Mouse (Mus musculus): ENCODE measurements around the gene Vps33b.
"Not testable (repeated sequence)": the region's sequence is repeated elsewhere in the genome, so short reads cannot be mapped to it uniquely, and the experiment has no call there.

Vps33b gene

DNA sequence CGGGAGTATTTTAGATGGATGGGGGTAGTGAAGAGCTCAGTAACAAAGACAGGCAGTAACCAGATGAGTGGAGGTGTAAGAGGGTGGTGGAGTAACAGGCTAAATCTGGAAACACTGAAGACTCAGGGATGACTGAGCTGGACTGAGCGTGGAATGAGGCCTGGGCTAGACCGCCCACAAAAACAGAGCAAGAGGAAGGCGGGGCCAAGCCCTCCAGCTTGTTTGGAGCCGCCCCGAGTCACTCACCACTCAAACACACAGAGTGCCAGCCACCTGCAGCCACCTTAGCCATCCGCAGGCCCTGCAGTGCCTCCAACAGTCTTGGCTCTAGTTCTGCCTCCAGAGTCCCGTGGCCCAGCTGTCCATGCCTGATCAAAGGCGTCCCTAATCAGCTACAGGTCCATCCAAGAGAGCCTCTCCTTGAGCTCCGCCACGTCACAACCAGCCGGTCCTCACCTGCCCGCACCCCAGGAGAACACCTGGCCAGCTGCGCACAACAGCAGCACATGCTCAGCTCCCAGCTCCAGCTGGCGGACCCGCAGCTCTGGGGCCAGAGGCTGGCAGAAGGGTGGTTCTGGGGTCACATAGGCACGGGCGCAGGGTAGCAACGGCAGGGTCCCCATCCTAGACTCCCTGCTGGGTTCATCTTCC lies 50.5 kb downstream of the Vps33b start:
- no peak for DNase-seq

GRCm38 (mm10) chr7:80323336-80323735 lies 53.9 kb downstream of the Vps33b start:
- no peak for DNase-seq

DNA sequence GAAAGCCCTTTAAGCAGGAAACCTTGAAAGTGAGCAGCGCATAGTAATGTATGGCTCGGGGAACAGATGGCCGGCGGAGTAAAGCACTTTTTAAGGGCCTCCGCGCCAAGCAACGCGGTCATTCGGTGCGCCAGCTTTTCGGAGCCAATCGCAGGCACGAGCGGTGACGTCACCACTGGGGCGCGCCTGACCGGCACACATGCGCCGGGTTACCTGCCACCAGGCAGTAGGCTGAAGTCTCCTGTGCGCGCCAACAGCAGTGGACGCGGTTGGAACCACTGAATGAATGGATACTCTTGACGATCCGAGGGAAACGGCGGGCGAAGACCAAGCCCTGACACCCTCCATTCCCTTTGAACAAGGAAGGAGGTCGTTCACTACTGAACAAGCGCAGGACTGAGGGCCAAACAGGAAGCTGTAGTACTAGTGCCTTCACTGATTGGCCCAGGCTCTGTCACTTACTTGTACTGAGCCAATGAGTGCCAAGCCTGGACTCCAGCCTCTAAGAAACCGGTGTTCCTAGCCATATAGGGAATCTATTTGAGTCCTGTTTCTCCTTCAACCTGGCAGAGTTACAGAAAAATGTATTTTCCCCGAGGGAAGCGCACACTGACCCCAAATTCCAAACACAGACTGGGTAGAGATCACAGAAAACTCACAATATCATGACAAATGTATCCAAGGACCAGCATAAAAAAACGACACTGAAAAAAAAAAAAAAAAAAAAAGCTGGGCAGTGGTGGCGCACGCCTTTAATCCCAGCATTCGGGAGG lies 54.8 kb downstream of the Vps33b start, which contains the start of gene Rccd1:
Rccd1 (minus strand) TSS at position 412 of the 773 bp plus-strand sequence.
- peak; percentile 97 to 98 for DNase-seq

GRCm38 (mm10) chr7:80324816-80325119 lies 55.3 kb downstream of the Vps33b start:
- DNase-seq, result not testable (repeated sequence)

DNA sequence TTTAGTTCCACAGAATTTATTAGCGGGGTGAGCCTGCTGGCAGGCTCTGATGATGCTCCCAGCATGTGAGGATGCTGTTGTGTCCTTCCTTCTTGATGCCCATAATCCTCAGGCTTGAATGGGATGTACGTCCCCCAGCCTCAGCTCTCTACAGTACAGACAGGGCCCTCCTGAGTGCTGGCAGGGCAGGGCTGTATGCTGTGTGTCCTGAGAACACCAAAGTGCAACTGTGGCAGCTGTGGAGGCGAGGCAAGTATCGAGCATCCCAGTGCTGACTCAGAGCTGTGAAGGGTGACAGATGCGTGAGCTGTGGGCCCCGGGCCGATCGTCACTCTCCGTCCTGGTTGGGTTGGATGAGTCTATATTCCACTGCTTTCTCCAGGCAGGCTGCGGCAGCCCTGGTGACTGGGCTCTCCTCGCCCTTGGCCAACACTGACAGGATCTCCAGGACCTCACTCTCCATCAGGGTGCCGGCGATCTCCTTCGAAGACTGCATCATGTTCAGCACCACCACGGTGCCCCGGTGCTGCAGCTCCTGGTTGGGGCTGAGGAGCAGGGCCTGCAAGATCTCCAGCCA lies 55.9 kb downstream of the Vps33b start:
- DNase-seq, result no peak

DNA sequence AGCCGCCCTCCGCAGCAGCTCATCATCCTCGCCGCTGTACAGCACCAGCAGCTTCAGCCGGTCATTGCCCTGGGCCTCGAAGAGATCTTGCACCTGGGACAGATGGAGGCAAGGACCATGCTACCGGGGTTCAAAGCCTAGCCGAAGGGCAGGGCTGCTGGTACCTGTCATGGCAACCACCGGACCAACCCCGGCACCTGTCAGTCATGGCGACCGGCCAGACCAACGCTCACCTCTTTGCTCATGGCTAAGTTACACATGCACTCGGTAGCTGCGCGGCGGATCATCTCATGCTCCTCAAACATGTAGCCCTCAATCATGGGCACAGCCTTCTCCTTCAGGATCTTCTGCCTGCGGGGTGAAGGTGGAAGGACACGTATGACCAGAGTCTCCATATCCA lies 56.6 kb downstream of the Vps33b start:
- no peak for DNase-seq

- no peak for DNase-seq
Observed at GRCm38 (mm10) chr7:80330278-80330677, 60.8 kb downstream of the Vps33b start.

- DNase-seq, result no peak
Observed at GRCm38 (mm10) chr7:80331433-80331832, 62.0 kb downstream of the Vps33b start.

DNA sequence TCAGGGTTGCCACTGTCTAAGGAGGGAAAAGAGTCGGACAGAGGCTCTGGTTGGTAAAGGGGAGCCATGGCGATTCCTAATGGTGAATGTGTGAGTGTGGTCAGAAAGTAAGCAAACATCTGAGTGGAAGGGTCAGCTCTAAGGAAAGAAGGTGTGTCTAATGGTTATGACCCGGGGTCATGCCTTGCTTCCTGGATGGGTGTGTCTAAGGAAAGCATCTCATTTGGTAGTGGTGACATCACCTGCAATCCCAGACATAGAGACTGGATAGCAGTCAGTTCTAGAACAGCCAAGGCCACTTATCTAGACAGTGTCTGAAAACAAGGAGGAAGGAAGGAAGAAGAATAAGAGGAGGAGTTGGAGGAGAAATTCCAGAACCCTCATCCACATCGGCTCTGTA lies 65.4 kb downstream of the Vps33b start:
- DNase-seq, result no peak

GRCm38 (mm10) chr7:80336932-80337331 lies 67.5 kb downstream of the Vps33b start:
- DNase-seq, result no peak

- DNase-seq, result peak; percentile 13 to 55
Observed at GRCm38 (mm10) chr7:80339371-80339770, 69.9 kb downstream of the Vps33b start.

DNA sequence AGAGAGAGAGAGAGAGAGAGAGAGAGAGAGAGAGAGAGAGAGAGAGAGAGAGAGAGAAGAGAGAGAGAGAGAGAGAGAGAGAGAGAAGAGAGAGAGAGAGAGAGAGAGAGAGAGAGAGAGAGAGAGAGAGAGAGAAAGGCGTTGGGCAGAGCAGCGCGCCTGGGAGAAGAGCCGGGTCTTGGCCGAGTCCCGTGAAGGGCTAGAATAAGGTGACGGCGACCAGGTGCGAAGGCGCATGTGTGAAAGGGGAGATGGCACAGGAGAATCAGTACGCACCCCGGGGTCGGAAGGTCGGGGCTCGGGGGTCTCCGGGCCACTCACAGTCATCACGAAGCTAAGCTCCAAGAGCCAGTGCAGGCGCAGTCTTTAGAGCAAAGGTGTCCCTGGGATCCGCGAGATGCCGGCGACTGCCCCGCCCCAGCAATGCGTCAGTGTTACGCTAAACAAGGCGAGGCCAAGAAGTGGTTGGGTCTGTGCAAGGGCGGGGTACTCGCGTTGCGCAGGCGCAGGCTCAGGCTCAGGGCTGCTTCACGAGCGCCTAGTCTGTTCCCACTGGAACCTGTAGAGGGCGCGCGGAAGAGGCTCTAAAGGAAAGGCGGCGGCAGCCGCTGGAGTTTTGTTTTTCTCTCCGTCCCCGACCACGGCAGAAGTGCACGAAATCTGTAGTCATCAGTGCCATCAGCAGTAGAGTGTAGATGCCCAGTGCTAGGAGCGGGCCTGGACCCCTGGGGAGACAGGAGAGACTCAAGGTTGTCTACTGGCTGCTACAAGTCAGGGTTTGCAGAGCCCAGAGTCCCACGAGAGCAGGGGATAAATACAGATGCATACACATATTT lies 70.6 kb downstream of the Vps33b start:
- DNase-seq, result peak; percentile 99

GRCm38 (mm10) chr7:80340793-80341192 lies 71.3 kb downstream of the Vps33b start, which contains the start of gene Unc45a:
Unc45a (minus strand) TSS chr7:80341005.
- DNase-seq, result peak; percentile 79 to 81

Data from kidney, postnatal 36 days (tissue).